Mouse (Mus musculus) liver, embryonic 14.5 days (tissue): ENCODE measurements around the gene Vma21.

Source experiments
- CTCF ChIP-seq: IDR thresholded peaks from 2 replicates; pipeline ENCODE4 v1.5.1; 2016; ENCODE audit warnings: antibody characterized with exemption, low read depth, control low read depth
- EP300 ChIP-seq: IDR thresholded peaks from 2 replicates; pipeline ENCODE4 v1.6.1; 2016; ENCODE audit warnings: antibody characterized with exemption, low read depth

DNA sequence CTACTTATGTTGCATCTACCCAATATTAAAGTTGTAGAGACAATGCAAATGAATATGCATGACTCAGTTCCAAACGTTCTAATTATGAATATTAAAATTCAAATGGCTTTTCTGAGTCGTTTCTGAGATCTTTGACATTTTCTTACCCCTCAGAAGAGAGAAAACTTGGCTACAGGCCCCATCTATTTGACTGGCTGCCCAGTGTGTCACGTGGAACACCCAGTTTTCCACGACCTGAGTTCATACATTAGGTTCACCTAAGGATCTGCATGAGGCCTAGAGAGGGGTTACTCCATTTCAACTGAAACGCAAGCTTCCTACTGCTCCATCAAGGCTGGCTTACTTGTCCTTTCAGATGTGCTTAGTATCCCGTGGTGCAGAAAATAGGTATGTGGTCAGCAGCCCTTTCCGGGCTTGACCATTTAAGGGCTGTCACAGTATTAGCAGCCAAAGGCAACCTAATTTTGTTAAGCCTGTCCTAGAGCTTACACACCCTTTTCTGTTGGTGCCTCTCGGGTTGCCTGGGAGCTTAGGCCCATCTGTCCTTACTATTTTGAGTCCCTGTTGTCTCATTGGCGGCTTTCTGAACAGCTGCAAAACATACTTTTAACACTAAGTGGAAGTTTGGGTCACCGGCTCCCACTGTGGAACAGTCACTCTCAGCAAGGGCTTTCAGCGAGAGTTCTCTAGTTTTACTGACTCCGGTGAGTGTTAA is at the start of gene Vma21:
- no peak for TF ChIP-seq CTCF
- TF ChIP-seq EP300: no peak
